Mouse (Mus musculus): Measurements from ENCODE around the gene Slc22a7.

DNA sequence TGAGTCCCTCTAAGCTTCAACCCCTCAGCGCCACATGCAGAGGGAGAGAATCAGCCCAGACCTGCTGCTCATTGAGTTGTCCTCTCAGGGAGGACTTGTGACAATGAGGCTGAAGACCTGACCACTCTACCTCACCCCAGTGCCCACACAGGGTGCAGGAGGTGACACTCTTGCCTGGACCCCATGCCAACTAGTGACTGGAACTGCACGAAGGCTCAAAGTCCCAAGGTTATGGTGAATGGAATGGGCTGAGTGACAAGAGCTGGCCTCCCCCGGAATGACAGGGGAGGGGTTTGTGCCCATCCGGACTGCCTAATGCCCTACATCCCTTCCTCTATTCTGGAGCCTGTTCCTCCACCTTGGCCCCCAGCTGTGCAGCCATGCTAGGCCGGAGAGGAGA is 14.4 kb upstream of the Slc22a7 start:
- no peak for TF ChIP-seq GATA1 (IDR thresholded peaks at IDR 0.05; ENCODE audit: borderline replicate concordance, low read length)
- TF ChIP-seq FLI1 (IDR thresholded peaks at IDR 0.05; ENCODE audit: low read length), result no peak

Data from megakaryocyte, embryonic 14.5 days (primary cell).